Mouse (Mus musculus) kidney, adult 2 months (tissue): ENCODE results near the gene Lrrn2. TPM values are rescaled to one million over a fixed set of nuclear protein-coding genes. Genes with fewer than 3 reads are reported as not detected.
A peak's percentile ranks its signal among the peaks of the same experiment; 100 is the strongest.

Experiments
- DNase-seq: peaks from one replicate; pipeline ENCODE4 v3.0.0; 2021
- H3K27ac ChIP-seq: fragments of 200-500 bp; 2 replicates; pipeline ENCODE4 v1.5.1; 2012; ENCODE audit warnings: low read depth, low read length, control low read depth, inconsistent platforms; ENCODE audit not compliant: insufficient read depth
- H3K27me3 ChIP-seq: fragments of 200-500 bp; replicated peaks from 2 replicates; pipeline ENCODE4 v1.6.1; 2012; ENCODE audit warnings: mild to moderate bottlenecking, moderate library complexity, low read length, inconsistent platforms; ENCODE audit not compliant: control insufficient read depth, insufficient read depth
- H3K36me3 ChIP-seq: fragments of 200-500 bp; 2 replicates; pipeline ENCODE4 v1.6.1; 2012; ENCODE audit warnings: mild to moderate bottlenecking, moderate library complexity, low read length, inconsistent platforms; ENCODE audit not compliant: control insufficient read depth, insufficient read depth
- H3K4me1 ChIP-seq: fragments of 200-500 bp; 2 replicates; pipeline ENCODE4 v1.6.1; 2011; ENCODE audit warnings: low read length; ENCODE audit not compliant: control insufficient read depth, insufficient read depth
- H3K4me3 ChIP-seq: fragments of 200-500 bp; 2 replicates; pipeline ENCODE4 v1.5.1; 2011; ENCODE audit warnings: mild to moderate bottlenecking, low read depth, low read length, control low read depth; ENCODE audit not compliant: insufficient read depth
- CTCF ChIP-seq: fragments of 200-500 bp; conservative IDR thresholded peaks from 2 replicates; pipeline ENCODE4 v1.5.1; 2011; ENCODE audit warnings: low read depth, mild to moderate bottlenecking, control low read depth, low read length, moderate library complexity, mixed read lengths; ENCODE audit not compliant: insufficient read depth, insufficient read length
- POLR2A ChIP-seq: fragments of 200-500 bp; IDR thresholded peaks from one replicate; pipeline ENCODE4 v1.6.1; 2011; ENCODE audit warnings: low read depth, low read length, control low read depth
- WGBS: fragments of 180-500 bp; shearing (Covaris S2); methylation state at CpG from one replicate; pipeline ENCODE4 v1.1.7; 2018; 5-methylcytosine and 5-hydroxymethylcytosine counted together
- polyA plus RNA-seq: library from polyadenylated mRNA; depleted of rRNA; stranded (reverse); fragments of >200 nt; gene quantifications from 2 replicates; pipeline ENCODE4 v1.2.3, GENCODE M21; 2012

Gene Lrrn2
- polyA plus RNA-seq, 1 experiment, result 0.36 TPM

DNA sequence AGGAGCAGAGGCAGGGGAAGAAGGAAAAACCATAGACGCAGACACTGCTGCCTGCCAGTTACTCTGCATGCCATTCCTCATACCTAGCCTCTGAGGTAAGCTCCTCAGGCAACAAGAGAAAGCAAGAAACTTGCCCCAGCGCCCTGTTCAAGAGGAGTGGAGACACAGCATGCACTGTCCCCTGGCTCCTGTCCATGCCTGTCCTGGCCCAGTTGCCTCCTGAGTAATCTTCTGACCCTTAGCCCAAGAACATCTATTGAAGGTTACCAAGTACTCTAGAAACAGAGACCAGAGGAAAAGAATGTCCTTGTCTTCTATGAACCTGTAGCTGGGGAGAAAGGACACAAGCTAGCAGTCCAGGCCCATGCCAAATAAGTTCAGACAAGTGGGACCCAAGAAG lies 15.9 kb upstream of the Lrrn2 start:
- no peaks in the 10 kb centered on the region for H3K27me3 ChIP-seq
- 67% methylated on average over 2 of the region's 2 CpGs for WGBS
- DNase-seq, result peak; percentile 41
- no peak for TF ChIP-seq CTCF
- no peak for TF ChIP-seq POLR2A
- H3K4me1 ChIP-seq, result no peaks in the 10 kb centered on the region
- no peak overlapping the region for H3K4me3 ChIP-seq
- no peaks in the 10 kb centered on the region for H3K36me3 ChIP-seq
- no peak overlapping the region for H3K27ac ChIP-seq

GRCm38 (mm10) chr1:132865585-132865984 lies 14.5 kb upstream of the Lrrn2 start:
- Histone ChIP-seq H3K27ac (no peak overlapping the region), H3K27me3 (no peaks in the 10 kb centered on the region), H3K4me1 (no peaks in the 10 kb centered on the region), H3K36me3 (no peaks in the 10 kb centered on the region), H3K4me3 (no peak overlapping the region)
- WGBS, result 84% methylated on average over 4 of the region's 4 CpGs
- no peak for DNase-seq
- TF ChIP-seq CTCF, result no peak
- no peak for TF ChIP-seq POLR2A

GRCm38 (mm10) chr1:132870327-132870726 lies 9.7 kb upstream of the Lrrn2 start:
- Histone ChIP-seq H3K27me3 (no peaks in the 10 kb centered on the region), H3K27ac (no peak overlapping the region), H3K4me3 (no peak overlapping the region), H3K36me3 (no peaks in the 10 kb centered on the region), H3K4me1 (no peaks in the 10 kb centered on the region)
- TF ChIP-seq CTCF (no peak), POLR2A (no peak)
- DNase-seq, result no peak
- WGBS, result 56% methylated on average over 7 of the region's 7 CpGs

- Histone ChIP-seq H3K27me3 (peaks cover 5% of the 10 kb centered on the region), H3K4me3 (no peak overlapping the region), H3K36me3 (no peaks in the 10 kb centered on the region), H3K4me1 (no peaks in the 10 kb centered on the region), H3K27ac (no peak overlapping the region)
- TF ChIP-seq CTCF (no peak), POLR2A (no peak)
- 47% methylated on average over 11 of the region's 11 CpGs for WGBS
- DNase-seq, result no peak
Observed at GRCm38 (mm10) chr1:132878951-132879610, 992 bp upstream of the Lrrn2 start.

DNA sequence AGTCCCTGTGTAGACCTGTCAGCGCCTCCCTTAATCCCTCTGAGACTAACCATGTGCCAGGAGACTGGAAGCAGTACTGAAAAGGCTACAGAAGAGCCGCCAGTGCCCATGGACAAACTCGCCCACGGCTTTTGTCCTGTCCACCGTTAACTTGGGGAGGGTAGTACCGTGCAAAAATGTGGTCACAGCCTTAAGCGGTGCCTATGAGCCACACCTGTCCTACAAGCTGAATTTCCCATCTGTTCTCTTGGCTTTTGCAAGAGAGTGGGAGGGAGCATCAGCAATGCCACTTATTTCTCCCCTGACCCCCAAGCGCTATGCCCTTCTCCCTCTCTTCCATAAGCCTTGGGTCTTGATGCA lies 292 bp upstream of the Lrrn2 start:
- Histone ChIP-seq H3K27me3 (peaks cover 5% of the 10 kb centered on the region), H3K36me3 (no peaks in the 10 kb centered on the region), H3K4me1 (no peaks in the 10 kb centered on the region), H3K4me3 (no peak overlapping the region), H3K27ac (no peak overlapping the region)
- TF ChIP-seq POLR2A, result no peak
- TF ChIP-seq CTCF, result no peak
- 35% methylated on average over 8 of the region's 8 CpGs for WGBS
- DNase-seq, result no peak

- Histone ChIP-seq H3K27me3 (peaks cover 5% of the 10 kb centered on the region), H3K27ac (no peak overlapping the region), H3K36me3 (no peaks in the 10 kb centered on the region), H3K4me3 (no peak overlapping the region), H3K4me1 (no peaks in the 10 kb centered on the region)
- DNase-seq, result no peak
- WGBS, result 2% methylated on average over 28 of the region's 28 CpGs
- no peak for TF ChIP-seq CTCF
- no peak for TF ChIP-seq POLR2A
Observed at GRCm38 (mm10) chr1:132881041-132881761, 1.1 kb downstream of the Lrrn2 start.

DNA sequence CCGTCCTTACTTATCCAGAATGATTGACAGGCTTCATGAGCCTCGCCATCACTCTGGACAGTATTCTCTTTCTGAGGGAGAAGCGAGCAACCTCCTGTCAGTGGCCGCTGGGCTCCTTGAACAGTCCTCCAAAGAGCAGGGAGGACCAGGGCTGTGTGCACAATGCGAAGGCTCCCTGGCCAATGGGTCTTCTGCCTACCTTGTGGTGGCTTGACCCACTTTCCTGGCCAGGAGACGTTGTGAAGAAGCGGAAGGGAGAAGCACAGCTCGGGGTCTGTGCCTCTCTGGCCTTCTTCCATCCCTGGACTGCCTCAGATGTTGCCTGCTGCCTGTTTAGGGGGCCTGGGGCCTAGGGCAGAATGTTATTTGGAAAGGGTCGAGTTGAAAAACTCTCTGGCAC lies 1.8 kb downstream of the Lrrn2 start:
- H3K27ac ChIP-seq, result no peak overlapping the region
- 56% methylated on average over 9 of the region's 9 CpGs for WGBS
- H3K36me3 ChIP-seq, result no peaks in the 10 kb centered on the region
- H3K4me1 ChIP-seq, result no peaks in the 10 kb centered on the region
- H3K27me3 ChIP-seq, result peaks cover 5% of the 10 kb centered on the region
- no peak overlapping the region for H3K4me3 ChIP-seq
- DNase-seq, result no peak
- TF ChIP-seq CTCF (no peak), POLR2A (no peak)
